10 mouse cellular contexts compared by ENCODE assay signal in genomic region chr16:8566115-8566711, GRCm38 (mm10). TPM values are rescaled to one million over a fixed set of nuclear protein-coding genes. Genes with fewer than 3 reads are reported as not detected.
DNase-seq lines count a peak whose midpoint lies in the region; ATAC-seq lines count a peak whose summit lies in the region.
"Had no signal": no experiment of that assay in that cellular context is flagged by ENCODE, and none has a peak within 500 bp of the region (broad histone marks: within the 10 kb centered on the region; RNA-seq: fewer than 3 reads in every experiment).

No protein-coding gene starts in this region.

- no peak overlapping the region for H3K9ac ChIP-seq in intestine, embryonic 15.5 days
- H3K9ac ChIP-seq in neural tube, embryonic 13.5 days, result no peak overlapping the region
- H3K9ac ChIP-seq: heart, embryonic 15.5 days had no signal

- H3K27ac ChIP-seq in intestine, embryonic 15.5 days, result peak overlapping the region; percentile 86
- peak overlapping the region; percentile 79 for H3K27ac ChIP-seq in neural tube, embryonic 13.5 days (replicated peaks)
- H3K27ac ChIP-seq: heart, embryonic 15.5 days had no signal

- no peaks in the 10 kb centered on the region for H3K36me3 ChIP-seq in intestine, embryonic 15.5 days
- H3K36me3 ChIP-seq in neural tube, embryonic 13.5 days, result no peaks in the 10 kb centered on the region
- H3K36me3 ChIP-seq: heart, embryonic 15.5 days had no signal

- peak; percentile 9 to 19 for DNase-seq in layer of hippocampus, postnatal 10 days (ENCODE audit: low spot score in 2 of 2)
- no peak for DNase-seq in layer of hippocampus, adult 9-11 months
- DNase-seq in embryo, embryonic 11 days, result peak; percentile 77
- DNase-seq in spleen, postnatal 36 days (ENCODE audit: low spot score in 2 of 2), result no peak
- no peak for DNase-seq in frontal cortex, postnatal 14 days (ENCODE audit: low spot score in 2 of 2)
- no peak for DNase-seq in spleen, postnatal 10 days (ENCODE audit: low spot score in 2 of 2)

- H3K4me3 ChIP-seq in intestine, embryonic 15.5 days (replicated peaks), result no peak overlapping the region
- no peak overlapping the region for H3K4me3 ChIP-seq in neural tube, embryonic 13.5 days
- H3K4me3 ChIP-seq: heart, embryonic 15.5 days; megakaryocyte, embryonic 14.5 days had no signal

- ATAC-seq in intestine, embryonic 15.5 days, result peak; percentile 91
- ATAC-seq in neural tube, embryonic 13.5 days (ENCODE audit: low read depth), result peak; percentile 79

- H3K4me2 ChIP-seq in intestine, embryonic 15.5 days (replicated peaks), result peak overlapping the region; percentile 14; the same call in 1 of the 2 replicates
- no peak overlapping the region for H3K4me2 ChIP-seq in neural tube, embryonic 13.5 days
- H3K4me2 ChIP-seq: heart, embryonic 15.5 days had no signal

- peaks cover 16% of the 10 kb centered on the region; the same call in 1 of the 2 replicates for H3K4me1 ChIP-seq in intestine, embryonic 15.5 days (replicated peaks)
- peaks cover 45% of the 10 kb centered on the region for H3K4me1 ChIP-seq in neural tube, embryonic 13.5 days (replicated peaks)
- H3K4me1 ChIP-seq: megakaryocyte, embryonic 14.5 days had no signal

- 19% methylated on average over 3 of the region's 3 CpGs for WGBS in intestine, embryonic 15.5 days
- WGBS in neural tube, embryonic 13.5 days, result 4% methylated on average over 3 of the region's 3 CpGs

- H3K9me3 ChIP-seq in intestine, embryonic 15.5 days, result no peaks in the 10 kb centered on the region
- H3K9me3 ChIP-seq in neural tube, embryonic 13.5 days, result no peaks in the 10 kb centered on the region
- H3K9me3 ChIP-seq: heart, embryonic 15.5 days; megakaryocyte, embryonic 14.5 days had no signal

- no peaks in the 10 kb centered on the region for H3K27me3 ChIP-seq in intestine, embryonic 15.5 days (replicated peaks)
- H3K27me3 ChIP-seq in neural tube, embryonic 13.5 days, result no peaks in the 10 kb centered on the region
- H3K27me3 ChIP-seq: heart, embryonic 15.5 days had no signal

RNA-seq across cellular contexts. Expression of gene Abat, which starts 53.0 kb away (rescaled TPM):
- 100 to 1,000 TPM; 107 to 117 TPM for total RNA-seq in layer of hippocampus, postnatal 10 days (2021)
- 72.4 and 74.1 TPM in 2 replicates for polyA plus RNA-seq in intestine, embryonic 15.5 days (2015; fragmentation: Nextera tagmentation; extraction: Ambion mirVana)
- polyA plus RNA-seq in neural tube, embryonic 13.5 days (2015; fragmentation: Nextera tagmentation; extraction: Ambion mirVana), result 120 and 128 TPM in 2 replicates

Comparison
In these comparisons a context has a peak if more than half of its experiments do, and no peak if none do; other contexts are left out.
1. DNase-seq: peak in layer of hippocampus, postnatal 10 days (2 of 2) and embryo, embryonic 11 days (single experiment); none in layer of hippocampus, adult 9-11 months (single experiment), spleen, postnatal 36 days (0 of 2), frontal cortex, postnatal 14 days (0 of 2) and spleen, postnatal 10 days (0 of 2).